Mouse (Mus musculus) limb, embryonic 14.5 days (tissue): ENCODE data around the gene Nxph1. TPM values are rescaled to one million over a fixed set of nuclear protein-coding genes. Genes with fewer than 3 reads are reported as not detected.

Experiments
- ATAC-seq: fragments of 200-750 bp; cut with Nextera tagmentation; 2 replicates; pipeline ENCODE4 v1.8.0; 2017; ENCODE audit warnings: low read depth, moderate number of reproducible peaks, moderate TSS enrichment; ENCODE audit not compliant: low FRiP score
- DNase-seq: peaks from one replicate; pipeline ENCODE4 v3.0.0-alpha.2; 2015; ENCODE audit warnings: low spot score
- H3K27ac ChIP-seq: fragments of 300-500 bp; sonication (generic); replicated peaks from 2 replicates; pipeline ENCODE4 v1.5.1; 2014; ENCODE audit warnings: low read depth, mild to moderate bottlenecking, low read length, moderate library complexity, mixed read lengths
- H3K27me3 ChIP-seq: fragments of 300-500 bp; sonication (generic); 2 replicates; pipeline ENCODE4 v1.6.1; 2014; ENCODE audit warnings: low read length, mixed read lengths; ENCODE audit not compliant: control insufficient read depth, insufficient read depth
- H3K36me3 ChIP-seq: fragments of 300-500 bp; sonication (generic); 2 replicates; pipeline ENCODE4 v1.6.1; 2014; ENCODE audit warnings: mild to moderate bottlenecking, low read length, moderate library complexity, mixed read lengths; ENCODE audit not compliant: control insufficient read depth, insufficient read depth
- H3K4me1 ChIP-seq: fragments of 300-500 bp; sonication (generic); 2 replicates; pipeline ENCODE4 v1.6.1; 2014; ENCODE audit warnings: antibody characterized with exemption, low read length, mixed read lengths; ENCODE audit not compliant: control insufficient read depth, insufficient read depth
- H3K4me2 ChIP-seq: fragments of 300-500 bp; sonication (generic); replicated peaks from 2 replicates; pipeline ENCODE4 v1.6.1; 2014; ENCODE audit warnings: low read depth, mild to moderate bottlenecking, low read length, moderate library complexity; ENCODE audit not compliant: severe bottlenecking
- H3K4me3 ChIP-seq: fragments of 300-500 bp; sonication (generic); replicated peaks from 2 replicates; pipeline ENCODE4 v1.5.1; 2014; ENCODE audit warnings: low read length
- H3K9ac ChIP-seq: fragments of 300-500 bp; sonication (generic); 2 replicates; pipeline ENCODE4 v1.6.1; 2014; ENCODE audit warnings: mild to moderate bottlenecking, low read depth, low read length, moderate library complexity; ENCODE audit not compliant: severe bottlenecking
- H3K9me3 ChIP-seq: fragments of 300-500 bp; sonication (generic); 2 replicates; pipeline ENCODE4 v1.6.1; 2016; ENCODE audit warnings: low read length; ENCODE audit not compliant: control insufficient read depth
- POLR2A ChIP-seq: fragments of 200-500 bp; IDR thresholded peaks from 2 replicates; pipeline ENCODE4 v1.8.0; 2012; ENCODE audit warnings: inconsistent platforms, mild to moderate bottlenecking, moderate library complexity, borderline replicate concordance; ENCODE audit not compliant: insufficient read depth, insufficient read length; ENCODE audit errors: extremely low read depth
- WGBS: fragments of 180-500 bp; shearing (Covaris S2); extraction: QIAGEN DNeasy Blood & Tissue Kit; methylation state at CpG from one replicate; pipeline ENCODE4 v1.1.7; 2014; 5-methylcytosine and 5-hydroxymethylcytosine counted together
- polyA plus RNA-seq, 2 experiments: library from polyadenylated mRNA; depleted of rRNA in 1 of 2; stranded (reverse) in 1 of 2; unstranded in 1 of 2; fragments of >200 nt; fragmentation: Nextera tagmentation in 1 of 2; extraction: Ambion mirVana in 1 of 2; gene quantifications; 2 replicates each; pipeline versions ENCODE4 v1.2.1 to v1.2.3; 2012 to 2014

Nxph1 gene
- polyA plus RNA-seq, 2 experiments, result 1.4 to 2.0 TPM

DNA sequence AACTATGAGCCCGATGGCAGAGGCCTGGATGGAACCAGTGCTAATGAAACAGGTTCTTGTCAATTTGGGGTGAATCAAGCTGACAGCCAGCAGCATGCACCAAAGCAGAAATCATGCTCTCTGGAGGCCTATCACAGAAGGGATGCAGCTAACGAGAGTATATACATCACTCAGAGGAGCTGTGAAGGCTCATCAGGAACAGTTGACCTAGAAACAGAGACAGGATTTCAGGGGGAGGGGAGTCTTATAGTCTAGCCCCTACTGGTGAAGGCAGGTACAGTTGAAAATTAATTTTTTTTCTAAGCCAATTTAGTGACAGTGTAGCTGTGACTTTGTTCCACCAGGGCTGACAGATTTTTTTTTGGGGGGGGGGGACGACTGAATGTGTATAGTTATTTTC is 234.2 kb downstream of the Nxph1 start:
- H3K9ac ChIP-seq, result no peak overlapping the region
- no peaks in the 10 kb centered on the region for H3K9me3 ChIP-seq
- no peak for TF ChIP-seq POLR2A
- H3K4me3 ChIP-seq, result no peak overlapping the region
- H3K4me1 ChIP-seq, result no peaks in the 10 kb centered on the region
- no peak for ATAC-seq
- 54% methylated on average over 3 of the region's 3 CpGs for WGBS
- no peaks in the 10 kb centered on the region for H3K36me3 ChIP-seq
- DNase-seq, result no peak
- H3K27me3 ChIP-seq, result no peaks in the 10 kb centered on the region
- H3K27ac ChIP-seq, result no peak overlapping the region
- no peak overlapping the region for H3K4me2 ChIP-seq

DNA sequence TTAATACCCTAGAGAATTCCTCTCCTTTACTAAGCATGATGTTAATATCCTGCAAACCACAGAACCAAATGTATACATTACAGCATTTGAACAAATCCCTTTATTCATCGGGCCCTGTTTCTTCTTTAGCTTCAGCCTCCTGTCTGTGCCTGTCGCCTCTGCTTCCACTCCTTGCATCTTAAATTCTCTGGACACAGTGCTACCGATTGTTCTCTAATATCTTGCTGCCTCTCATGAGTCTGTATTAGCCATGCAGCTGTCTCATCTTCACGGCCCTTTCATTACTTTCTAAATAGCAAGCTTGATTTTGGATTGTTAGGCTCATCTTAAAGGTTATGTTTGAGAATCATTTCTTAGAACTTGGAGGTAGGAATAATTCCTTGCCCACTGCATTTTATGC is 262.5 kb downstream of the Nxph1 start:
- Histone ChIP-seq H3K4me1 (no peaks in the 10 kb centered on the region), H3K27ac (no peak overlapping the region), H3K4me2 (no peak overlapping the region), H3K36me3 (no peaks in the 10 kb centered on the region), H3K9me3 (no peaks in the 10 kb centered on the region), H3K9ac (no peak overlapping the region), H3K4me3 (no peak overlapping the region), H3K27me3 (no peaks in the 10 kb centered on the region)
- no peak for TF ChIP-seq POLR2A
- DNase-seq, result no peak
- WGBS, result 89% methylated on average over 4 of the region's 4 CpGs
- no peak for ATAC-seq

DNA sequence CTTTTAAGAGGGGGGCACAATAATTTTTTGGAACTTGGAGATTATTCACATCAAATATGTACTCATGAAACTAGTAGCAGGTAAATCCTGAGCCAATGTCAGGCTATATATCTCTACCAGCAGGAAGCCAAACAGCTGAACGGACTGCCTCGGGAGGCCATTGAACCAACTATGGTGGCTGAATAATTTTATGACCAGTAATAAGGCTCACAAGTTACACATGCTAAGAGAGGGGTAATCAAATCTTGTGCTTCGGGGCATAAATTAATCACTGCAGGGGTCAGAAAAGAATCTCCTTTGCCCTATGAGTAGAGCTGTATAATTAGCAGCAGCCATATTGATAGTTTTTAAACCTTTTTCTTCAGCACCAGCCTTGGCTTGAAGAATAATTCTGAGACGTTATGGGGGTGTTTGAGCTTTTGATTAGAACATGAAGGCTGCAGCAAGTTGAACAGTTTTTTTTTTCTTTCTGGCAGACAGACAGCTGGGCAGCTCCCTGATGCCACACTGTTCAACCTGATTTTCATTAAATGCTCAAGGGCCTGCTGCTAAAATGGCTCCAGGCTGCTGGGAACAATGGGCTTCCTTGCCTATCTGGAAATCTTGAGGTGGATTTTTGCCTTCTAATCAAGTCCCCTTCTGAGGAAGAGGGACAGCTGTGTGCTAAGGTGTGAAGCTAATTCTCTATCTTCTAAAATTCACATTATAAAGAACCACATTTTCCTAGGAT is 272.7 kb downstream of the Nxph1 start:
- Histone ChIP-seq H3K9ac (no peak overlapping the region), H3K4me3 (no peak overlapping the region), H3K4me2 (no peak overlapping the region), H3K36me3 (no peaks in the 10 kb centered on the region), H3K4me1 (0 out of 2 replicates have a peak, but pooled peaks cover 3% of the 10 kb centered on the region), H3K9me3 (no peaks in the 10 kb centered on the region), H3K27ac (no peak overlapping the region), H3K27me3 (no peaks in the 10 kb centered on the region)
- DNase-seq (no peak), ATAC-seq (no peak)
- 24% methylated on average over 4 of the region's 4 CpGs for WGBS
- TF ChIP-seq POLR2A, result no peak

DNA sequence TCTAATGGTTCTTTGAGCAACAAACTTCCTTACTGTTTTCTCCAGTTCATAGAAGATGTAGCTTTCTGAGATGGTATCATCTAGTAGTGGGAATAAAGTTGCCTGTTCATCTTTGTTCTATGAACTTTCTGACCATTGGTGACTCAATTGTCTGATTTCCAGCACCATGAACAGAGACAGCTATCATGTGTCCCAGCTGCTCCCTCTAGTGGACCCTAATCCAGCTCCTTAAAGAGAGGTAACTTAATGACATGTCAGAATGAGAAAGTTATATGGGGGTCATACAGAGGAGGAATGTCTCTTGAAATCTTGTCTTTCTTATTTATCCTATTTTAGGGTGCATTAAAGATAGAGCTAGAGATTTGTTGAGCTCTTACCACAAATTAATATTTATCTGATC is 286.6 kb downstream of the Nxph1 start:
- Histone ChIP-seq H3K9ac (no peak overlapping the region), H3K4me1 (no peaks in the 10 kb centered on the region), H3K27me3 (no peaks in the 10 kb centered on the region), H3K4me2 (no peak overlapping the region), H3K27ac (no peak overlapping the region), H3K4me3 (no peak overlapping the region), H3K36me3 (no peaks in the 10 kb centered on the region), H3K9me3 (no peaks in the 10 kb centered on the region)
- DNase-seq, result peak; percentile 59
- no peak for TF ChIP-seq POLR2A
- ATAC-seq, result no peak

DNA sequence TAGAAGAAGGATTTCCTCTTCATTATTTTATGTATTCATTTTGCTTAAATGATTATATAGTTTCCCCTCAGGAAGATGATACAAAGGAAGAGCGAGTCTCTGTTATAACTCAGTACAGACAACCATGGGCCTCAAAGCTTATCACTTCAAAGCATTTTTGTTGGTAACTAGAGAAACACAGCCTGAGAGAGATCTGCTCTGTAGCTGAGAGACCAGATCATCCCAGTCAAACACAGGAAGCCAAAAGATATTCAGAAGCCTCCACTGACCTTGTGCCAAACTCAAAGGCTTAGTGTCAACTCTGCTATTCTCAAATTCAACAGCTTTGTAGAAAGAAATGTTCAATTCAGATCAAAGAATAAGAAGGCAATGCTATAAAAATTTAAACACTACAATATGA is 319.8 kb downstream of the Nxph1 start:
- Histone ChIP-seq H3K36me3 (no peaks in the 10 kb centered on the region), H3K4me1 (no peaks in the 10 kb centered on the region), H3K27ac (no peak overlapping the region), H3K4me2 (no peak overlapping the region), H3K27me3 (no peaks in the 10 kb centered on the region), H3K4me3 (no peak overlapping the region), H3K9me3 (no peaks in the 10 kb centered on the region), H3K9ac (no peak overlapping the region)
- DNase-seq (no peak), ATAC-seq (no peak)
- TF ChIP-seq POLR2A, result no peak
- WGBS, result 77% methylated on average over 1 of the region's 1 CpGs

Other genes starting within 250 kb of the Nxph1 start
- 6.4 and 7.6 TPM in 2 replicates for gene Ica1, start 169.9 kb upstream of the Nxph1 start, polyA plus RNA-seq (2012; rRNA removed)
- 13.7 and 14.7 TPM in 2 replicates for gene Ica1, start 169.9 kb upstream of the Nxph1 start, polyA plus RNA-seq (2014; fragmentation: Nextera tagmentation; extraction: Ambion mirVana)